Mouse (Mus musculus) heart, postnatal 0 days (tissue): ENCODE measurements around the gene 4930564D02Rik. TPM values are rescaled to one million over a fixed set of nuclear protein-coding genes. Genes with fewer than 3 reads are reported as not detected.

ENCODE experiments used
- ATAC-seq: fragments of 200-750 bp; cut with Nextera tagmentation; 2 replicates; pipeline ENCODE4 v1.8.0; 2017; ENCODE audit warnings: low read depth, moderate number of reproducible peaks, moderate library complexity; ENCODE audit not compliant: insufficient read depth
- DNase-seq: peaks from one replicate; pipeline ENCODE4 v3.0.0-alpha.2; 2016; ENCODE audit warnings: low spot score
- H3K27ac ChIP-seq: fragments of 300-500 bp; sonication (generic); 2 replicates; pipeline ENCODE4 v1.5.1; 2014; ENCODE audit warnings: low read depth, mild to moderate bottlenecking
- H3K27me3 ChIP-seq: fragments of 300-500 bp; sonication (generic); 2 replicates; pipeline ENCODE4 v1.6.1; 2014; ENCODE audit warnings: low read length, mixed read lengths; ENCODE audit not compliant: control insufficient read depth, insufficient read depth
- H3K36me3 ChIP-seq: fragments of 300-500 bp; sonication (generic); replicated peaks from 2 replicates; pipeline ENCODE4 v1.6.1; 2014; ENCODE audit warnings: low read length, mixed read lengths; ENCODE audit not compliant: control insufficient read depth, insufficient read depth
- H3K4me1 ChIP-seq: fragments of 300-500 bp; sonication (generic); 2 replicates; pipeline ENCODE4 v1.6.1; 2014; ENCODE audit warnings: antibody characterized with exemption; ENCODE audit not compliant: control insufficient read depth, insufficient read depth
- H3K4me2 ChIP-seq: fragments of 300-500 bp; sonication (generic); 2 replicates; pipeline ENCODE4 v1.6.1; 2014; ENCODE audit warnings: low read depth, mild to moderate bottlenecking, low read length, moderate library complexity
- H3K4me3 ChIP-seq: fragments of 300-500 bp; sonication (generic); 2 replicates; pipeline ENCODE4 v1.5.1; 2014; ENCODE audit warnings: low read depth, low read length
- H3K9ac ChIP-seq: fragments of 300-500 bp; sonication (generic); replicated peaks from 2 replicates; pipeline ENCODE4 v1.6.1; 2014; ENCODE audit warnings: low read depth, low read length, mixed read lengths
- H3K9me3 ChIP-seq: fragments of 300-500 bp; sonication (generic); replicated peaks from 2 replicates; pipeline ENCODE4 v1.6.1; 2016; ENCODE audit warnings: low read length; ENCODE audit not compliant: control insufficient read depth
- CTCF ChIP-seq: IDR thresholded peaks from 2 replicates; pipeline ENCODE4 v1.5.1; 2016; ENCODE audit warnings: antibody characterized with exemption, control low read depth, low read depth
- EP300 ChIP-seq: IDR thresholded peaks from 2 replicates; pipeline ENCODE4 v1.6.1; 2016; ENCODE audit warnings: antibody characterized with exemption, low read depth
- WGBS: fragments of 180-500 bp; shearing (Covaris S2); extraction: QIAGEN DNeasy Blood & Tissue Kit; methylation state at CpG from one replicate; pipeline ENCODE4 v1.1.7; 2014; 5-methylcytosine and 5-hydroxymethylcytosine counted together
- polyA plus RNA-seq: library from polyadenylated mRNA; unstranded; fragments of >200 nt; fragmentation: Nextera tagmentation; extraction: Ambion mirVana; gene quantifications from 2 replicates; pipeline ENCODE4 v1.2.1, GENCODE M21; 2015
- total RNA-seq: library from RNA; depleted of rRNA; stranded (reverse); fragments of >200 nt; gene quantifications from 2 replicates; pipeline ENCODE4 v1.2.3, GENCODE M21; 2014; ENCODE audit warnings: low replicate concordance; rRNA removed

4930564D02Rik gene
- total RNA-seq (not detected in 2 replicates), polyA plus RNA-seq (not detected in 2 replicates)

DNA sequence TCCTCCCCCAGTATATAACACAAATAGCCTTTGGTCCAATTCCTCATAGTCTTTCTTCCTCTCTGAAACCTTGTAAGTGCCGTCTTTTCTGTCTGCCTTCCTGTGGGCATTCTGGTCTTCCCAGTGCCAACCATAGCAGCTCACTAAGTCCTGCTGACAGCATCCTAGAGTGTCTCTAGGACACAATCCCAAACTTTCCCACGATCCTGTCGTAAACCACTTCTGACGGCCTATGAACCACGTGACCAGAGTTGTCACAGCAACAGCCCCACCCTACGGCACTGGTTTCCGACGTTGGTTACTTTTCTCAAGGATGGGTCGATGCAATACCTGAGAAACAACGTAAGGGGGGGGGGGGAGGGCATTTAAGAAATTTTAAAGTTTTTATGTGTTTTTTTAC is at the start of gene 4930564D02Rik:
Gene 4930564D02Rik (plus strand): TSS at position 301 of the 400 bp plus-strand sequence.
- WGBS, result 69% methylated on average over 10 of the region's 10 CpGs
- H3K4me1 ChIP-seq, result 0 out of 2 replicates have a peak, but pooled peaks cover 2% of the 10 kb centered on the region
- TF ChIP-seq EP300 (no peak), CTCF (no peak)

DNA sequence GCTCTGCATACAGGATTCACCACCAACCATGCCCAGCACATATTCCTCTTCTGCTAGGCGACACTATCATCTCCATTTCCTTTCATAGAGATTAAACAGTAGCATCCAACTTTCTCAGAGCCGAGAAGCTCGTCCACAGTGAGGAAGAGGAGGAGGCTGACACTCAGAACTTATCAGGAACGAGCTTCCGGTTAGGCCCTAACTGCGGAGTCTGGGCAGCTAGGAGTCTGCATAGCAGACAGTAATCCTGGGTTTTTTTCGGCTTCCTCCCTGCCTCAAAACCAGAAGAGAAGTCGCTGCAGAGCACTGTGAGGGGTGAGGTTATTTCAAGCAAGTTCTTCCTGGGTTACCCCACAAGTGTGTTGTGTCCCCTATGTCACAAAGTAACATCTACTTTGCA is 49.3 kb upstream of the 4930564D02Rik start:
- peaks cover 19% of the 10 kb centered on the region for H3K4me1 ChIP-seq
- H3K9me3 ChIP-seq, result no peaks in the 10 kb centered on the region
- TF ChIP-seq CTCF (no peak), EP300 (no peak)
- H3K4me3 ChIP-seq, result no peak overlapping the region
- peak overlapping the region; percentile 87 for H3K27ac ChIP-seq
- DNase-seq (no peak), ATAC-seq (no peak)
- H3K4me2 ChIP-seq, result no peak overlapping the region
- H3K36me3 ChIP-seq, result 0 out of 2 replicates have a peak, but pooled peaks cover 3% of the 10 kb centered on the region
- no peaks in the 10 kb centered on the region for H3K27me3 ChIP-seq
- H3K9ac ChIP-seq, result no peak overlapping the region
- WGBS, result 36% methylated on average over 8 of the region's 8 CpGs

More for the DNA sequence above, at the start of gene 4930564D02Rik:
- Histone ChIP-seq H3K4me3 (no peak within 1 kb of the TSS), H3K27ac (no peak within 1 kb of the TSS), H3K4me2 (no peak within 1 kb of the TSS), H3K27me3 (no peaks in the 10 kb centered on the region), H3K36me3 (no peaks in the 10 kb centered on the region), H3K9me3 (no peaks in the 10 kb centered on the region), H3K9ac (no peak within 1 kb of the TSS)
- DNase-seq, result no peak
- ATAC-seq, result 0 out of 2 replicates have a peak, but pooled peaks have one; percentile 20

DNA sequence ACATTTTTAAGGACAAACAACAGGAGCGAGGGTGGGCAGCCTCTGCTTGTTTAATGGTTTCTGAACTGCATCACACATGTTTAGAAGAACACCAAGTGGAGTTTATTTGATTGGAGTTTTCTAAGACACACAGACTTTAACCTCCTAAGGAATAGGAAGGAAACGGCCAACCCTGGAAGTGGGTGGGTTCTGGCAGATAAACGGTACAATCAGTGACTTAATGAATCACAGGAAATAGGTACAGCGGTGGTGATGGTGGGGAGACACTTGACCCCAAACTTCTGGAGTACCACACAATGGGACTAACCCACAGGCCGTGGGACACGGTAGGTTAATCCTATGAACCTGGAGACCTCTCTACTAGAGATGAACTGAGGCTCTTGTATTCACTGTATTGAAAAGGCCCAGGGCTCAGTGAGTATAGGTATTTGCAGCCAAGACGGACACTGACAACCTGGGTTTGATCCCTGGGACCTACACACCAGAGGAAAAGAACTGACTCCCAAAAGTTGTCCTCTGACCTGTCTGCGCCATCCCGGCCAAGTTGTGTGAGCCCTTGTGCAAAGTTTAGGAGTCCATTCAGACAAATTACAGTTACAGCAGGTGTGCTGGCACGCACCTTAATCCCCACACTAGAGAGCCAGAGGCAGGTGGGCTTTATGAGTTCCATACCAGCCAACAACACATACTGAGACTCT is 48.4 kb upstream of the 4930564D02Rik start:
- peaks cover 12% of the 10 kb centered on the region for H3K4me1 ChIP-seq
- H3K9ac ChIP-seq, result no peak overlapping the region
- ATAC-seq, result no peak
- WGBS, result 67% methylated on average over 10 of the region's 10 CpGs
- no peak overlapping the region for H3K4me2 ChIP-seq
- TF ChIP-seq CTCF (no peak), EP300 (peak; percentile 83)
- peak; percentile 42 for DNase-seq
- H3K27me3 ChIP-seq, result no peaks in the 10 kb centered on the region
- no peak overlapping the region for H3K4me3 ChIP-seq
- H3K36me3 ChIP-seq, result 0 out of 2 replicates have a peak, but pooled peaks cover 3% of the 10 kb centered on the region
- peak overlapping the region; percentile 87 for H3K27ac ChIP-seq
- no peaks in the 10 kb centered on the region for H3K9me3 ChIP-seq

DNA sequence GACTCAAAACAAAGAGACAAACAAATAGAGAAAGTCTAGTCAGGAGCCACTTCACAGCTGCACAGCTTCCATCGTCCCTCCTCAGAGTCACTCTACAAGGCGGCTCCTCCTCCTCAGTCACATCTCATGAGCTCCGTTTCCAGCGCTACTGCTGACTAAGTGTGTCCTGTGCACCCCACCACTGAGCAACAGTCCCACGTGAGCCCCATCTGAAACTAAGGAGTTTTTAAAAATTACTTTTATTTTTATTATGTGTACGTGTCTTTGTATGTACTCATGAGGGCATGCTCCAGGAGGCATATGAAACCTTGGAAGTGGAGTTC is 47.9 kb upstream of the 4930564D02Rik start:
- Histone ChIP-seq H3K4me2 (no peak overlapping the region), H3K4me1 (peaks cover 12% of the 10 kb centered on the region)

DNA sequence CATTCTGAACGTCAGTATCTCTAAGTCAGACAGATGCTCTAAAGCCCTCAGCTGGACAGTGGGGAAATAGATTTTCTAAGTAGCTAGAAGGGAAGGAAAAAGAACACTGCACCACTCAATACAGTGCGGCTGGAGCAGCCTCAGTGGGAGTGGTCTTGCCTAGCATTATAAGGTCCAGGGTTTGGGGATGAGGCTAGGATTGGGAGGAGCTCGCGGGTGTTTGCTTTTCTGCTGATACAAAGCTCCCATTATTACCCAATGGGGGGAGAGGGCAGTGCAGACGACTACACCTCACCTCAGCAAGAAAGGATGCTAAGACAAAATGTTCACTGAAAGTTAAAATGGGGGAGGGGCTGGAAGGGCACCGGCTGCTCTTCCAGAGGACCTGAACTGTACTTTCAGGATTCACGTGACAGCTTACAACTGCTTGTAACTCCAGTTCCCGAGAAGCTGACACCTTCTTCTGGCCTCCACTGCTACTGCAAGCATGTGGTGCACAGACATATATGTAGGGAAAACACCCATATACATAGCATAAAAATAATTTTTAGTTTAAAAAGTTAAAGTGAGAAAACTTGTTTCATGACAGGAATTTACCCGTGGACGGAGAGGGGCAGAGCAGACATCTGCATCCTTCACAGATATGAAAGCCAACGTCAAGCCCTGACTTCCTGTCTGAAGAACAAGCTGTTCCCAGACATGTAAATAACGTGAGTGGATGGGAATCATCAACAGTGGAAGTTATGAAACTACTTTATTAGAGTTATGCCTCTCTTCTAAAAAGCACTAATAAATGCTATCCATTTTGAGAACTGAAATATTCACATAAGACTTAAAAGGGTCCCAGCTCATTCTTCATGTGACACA is 46.6 kb upstream of the 4930564D02Rik start:
- H3K4me3 ChIP-seq, result no peak overlapping the region
- 0 out of 2 replicates have a peak, but pooled peaks cover 3% of the 10 kb centered on the region for H3K36me3 ChIP-seq
- no peak overlapping the region for H3K9ac ChIP-seq
- WGBS, result 36% methylated on average over 12 of the region's 12 CpGs
- ATAC-seq (peak; percentile 63), DNase-seq (peak; percentile 76)
- no peaks in the 10 kb centered on the region for H3K9me3 ChIP-seq
- peak overlapping the region; percentile 86 for H3K27ac ChIP-seq
- no peak overlapping the region; the same call in 1 of the 2 replicates for H3K4me2 ChIP-seq
- peaks cover 12% of the 10 kb centered on the region for H3K4me1 ChIP-seq
- peak; percentile 98 for TF ChIP-seq EP300
- no peak for TF ChIP-seq CTCF
- H3K27me3 ChIP-seq, result no peaks in the 10 kb centered on the region

More for the DNA sequence above, 47.9 kb upstream of the 4930564D02Rik start:
- H3K27me3 ChIP-seq, result no peaks in the 10 kb centered on the region
- no peak for ATAC-seq
- WGBS, result 70% methylated on average over 6 of the region's 6 CpGs
- H3K27ac ChIP-seq, result peak overlapping the region; percentile 87
- no peak overlapping the region for H3K9ac ChIP-seq
- H3K9me3 ChIP-seq, result no peaks in the 10 kb centered on the region
- no peak for TF ChIP-seq CTCF
- TF ChIP-seq EP300, result no peak
- no peak overlapping the region for H3K4me3 ChIP-seq
- no peak for DNase-seq
- 0 out of 2 replicates have a peak, but pooled peaks cover 3% of the 10 kb centered on the region for H3K36me3 ChIP-seq
